8 mouse cellular contexts compared by ENCODE assay signal in the genomic region with DNA sequence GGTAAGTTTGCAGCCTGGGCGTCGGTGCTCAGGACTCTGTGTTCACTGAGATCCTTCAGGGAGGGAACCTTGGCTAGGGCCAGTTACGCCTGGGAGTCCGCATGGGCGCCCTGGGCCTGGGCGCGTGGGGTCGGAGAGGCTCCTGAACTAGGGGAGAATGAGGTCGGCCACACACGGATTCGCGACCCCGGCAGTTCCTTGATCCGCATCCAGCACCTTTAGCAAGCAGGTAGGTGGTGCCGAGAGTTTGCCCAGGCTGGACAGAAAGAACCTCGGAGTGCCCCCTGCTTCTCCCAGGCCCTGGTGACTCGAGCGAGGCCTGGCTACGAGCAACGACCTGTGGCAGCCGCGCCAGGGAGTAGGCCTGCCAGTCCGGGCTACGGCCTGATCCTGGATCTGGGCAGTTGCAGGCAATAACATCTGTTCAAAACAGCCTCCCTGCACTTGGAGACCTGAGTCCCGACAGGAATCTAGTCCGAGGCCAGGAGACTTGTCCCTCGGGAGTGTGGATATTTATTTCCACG. TPM values are rescaled to one million over a fixed set of nuclear protein-coding genes. Genes with fewer than 3 reads are reported as not detected.
DNase-seq lines count a peak whose midpoint lies in the region; ATAC-seq and TF ChIP-seq lines count a peak whose summit lies in the region.

No protein-coding gene starts in this region.

- H3K36me3 ChIP-seq in kidney, embryonic 16.5 days (ENCODE audit: insufficient read depth, low read length), result peaks cover 9% of the 10 kb centered on the region; the same call in 1 of the 2 replicates
- H3K36me3 ChIP-seq in hindbrain, embryonic 10.5 days, result peaks cover 10% of the 10 kb centered on the region
- no peaks in the 10 kb centered on the region; the same call in 1 of the 2 replicates for H3K36me3 ChIP-seq in liver, postnatal 0 days (replicated peaks; ENCODE audit: insufficient read depth, low read length)

- DNase-seq in kidney, adult 9 months, result no peak
- DNase-seq in hindbrain, embryonic 10.5 days (ENCODE audit: low spot score), result no peak
- DNase-seq in liver, postnatal 0 days, result no peak
- peak; percentile 65 for DNase-seq in testis, postnatal 10 days (ENCODE audit: low spot score)
- DNase-seq in cerebellum, adult 8-10 months, result no peak
- DNase-seq in right cerebral cortex, adult 2 months (ENCODE audit: low spot score in 2 of 2), result no peak

- H3K9me3 ChIP-seq in kidney, embryonic 16.5 days (ENCODE audit: low read length), result no peaks in the 10 kb centered on the region
- no peaks in the 10 kb centered on the region for H3K9me3 ChIP-seq in hindbrain, embryonic 10.5 days
- H3K9me3 ChIP-seq in liver, postnatal 0 days (ENCODE audit: low read length), result no peaks in the 10 kb centered on the region

- H3K27me3 ChIP-seq in kidney, embryonic 16.5 days (ENCODE audit: insufficient read depth, low read length), result no peaks in the 10 kb centered on the region
- H3K27me3 ChIP-seq in hindbrain, embryonic 10.5 days (ENCODE audit: insufficient read depth, poor library complexity, severe bottlenecking), result no peaks in the 10 kb centered on the region
- H3K27me3 ChIP-seq in liver, postnatal 0 days (ENCODE audit: insufficient read depth, low read length), result no peaks in the 10 kb centered on the region

- peak overlapping the region; percentile 63 for H3K4me2 ChIP-seq in kidney, embryonic 16.5 days (replicated peaks; ENCODE audit: low read depth, low read length)
- H3K4me2 ChIP-seq in liver, postnatal 0 days (ENCODE audit: low read depth, low read length), result peak overlapping the region; percentile 82

- peak overlapping the region; percentile 81 for H3K9ac ChIP-seq in kidney, embryonic 16.5 days (replicated peaks; ENCODE audit: low read length)
- H3K9ac ChIP-seq in liver, postnatal 0 days (replicated peaks), result peak overlapping the region; percentile 80

- H3K27ac ChIP-seq in kidney, embryonic 16.5 days (ENCODE audit: low read length), result peak overlapping the region; percentile 89
- peak overlapping the region; percentile 62 for H3K27ac ChIP-seq in brown adipose tissue, adult 24 weeks (replicated peaks; ENCODE audit: low read depth, low read length)
- H3K27ac ChIP-seq in hindbrain, embryonic 10.5 days, result peak overlapping the region; percentile 89
- H3K27ac ChIP-seq in liver, postnatal 0 days (ENCODE audit: low read depth), result peak overlapping the region; percentile 89

- ATAC-seq in kidney, embryonic 16.5 days (ENCODE audit: low FRiP score, low TSS enrichment), result peak; percentile 37
- ATAC-seq in liver, postnatal 0 days, result peak; percentile 47

- peak overlapping the region; percentile 66 for H3K4me3 ChIP-seq in kidney, embryonic 16.5 days (ENCODE audit: low read length)
- H3K4me3 ChIP-seq in brown adipose tissue, adult 24 weeks (ENCODE audit: insufficient read depth, low read depth, low read length), result peak overlapping the region; percentile 79
- peak overlapping the region; percentile 74 for H3K4me3 ChIP-seq in hindbrain, embryonic 10.5 days
- H3K4me3 ChIP-seq in liver, postnatal 0 days (ENCODE audit: low read depth, low read length), result peak overlapping the region; percentile 59

- H3K4me1 ChIP-seq in kidney, embryonic 16.5 days (ENCODE audit: insufficient read depth, low read length), result peaks cover 19% of the 10 kb centered on the region
- H3K4me1 ChIP-seq in brown adipose tissue, adult 24 weeks (ENCODE audit: control insufficient read depth, insufficient read depth, insufficient read length, low read length), result peaks cover 8% of the 10 kb centered on the region
- H3K4me1 ChIP-seq in hindbrain, embryonic 10.5 days (replicated peaks), result peaks cover 36% of the 10 kb centered on the region
- peaks cover 27% of the 10 kb centered on the region for H3K4me1 ChIP-seq in liver, postnatal 0 days (ENCODE audit: insufficient read depth)

- no peak for TF ChIP-seq CTCF in liver, postnatal 0 days (IDR thresholded peaks at IDR 0.05; ENCODE audit: low read depth)

- TF ChIP-seq EP300 in liver, postnatal 0 days (IDR thresholded peaks at IDR 0.05; ENCODE audit: low read depth), result no peak

- 5% methylated on average over 28 of the region's 28 CpGs for WGBS in kidney, embryonic 16.5 days
- 16% methylated on average over 28 of the region's 28 CpGs for WGBS in hindbrain, embryonic 10.5 days
- 6% methylated on average over 28 of the region's 28 CpGs for WGBS in liver, postnatal 0 days (ENCODE audit: insufficient replicate concordance)

RNA-seq across cellular contexts. Expression of a gene that starts 0.3 kb away (rescaled TPM):
- 37.9 TPM in 2 replicates for polyA plus RNA-seq in kidney, embryonic 16.5 days (2015; fragmentation: Nextera tagmentation; extraction: Ambion mirVana)
- 57.1 and 83.3 TPM in 2 replicates for polyA plus RNA-seq in brown adipose tissue, adult 24 weeks (2012; ENCODE audit: insufficient read depth, insufficient read length, missing spikeins)
- polyA plus RNA-seq in hindbrain, embryonic 10.5 days (2016; fragmentation: Nextera tagmentation; extraction: Ambion mirVana), result 16.4 and 19.0 TPM in 2 replicates
- polyA plus RNA-seq in liver, postnatal 0 days (2015; fragmentation: Nextera tagmentation; extraction: Ambion mirVana), result 21.2 and 22.1 TPM in 2 replicates

RNA-seq across cellular contexts. Expression of a gene that starts 27.3 kb away (rescaled TPM):
- polyA plus RNA-seq in kidney, embryonic 16.5 days (2015; fragmentation: Nextera tagmentation; extraction: Ambion mirVana), result 30.2 and 30.9 TPM in 2 replicates
- 15.9 and 26.0 TPM in 2 replicates for polyA plus RNA-seq in brown adipose tissue, adult 24 weeks (2012; ENCODE audit: insufficient read depth, insufficient read length, missing spikeins)
- polyA plus RNA-seq in hindbrain, embryonic 10.5 days (2016; fragmentation: Nextera tagmentation; extraction: Ambion mirVana), result 27.2 and 32.7 TPM in 2 replicates
- 19.5 TPM in 2 replicates for polyA plus RNA-seq in liver, postnatal 0 days (2015; fragmentation: Nextera tagmentation; extraction: Ambion mirVana)

RNA-seq across cellular contexts. Expression of a gene that starts 28.1 kb away (rescaled TPM):
- 27.2 and 30.8 TPM in 2 replicates for polyA plus RNA-seq in kidney, embryonic 16.5 days (2015; fragmentation: Nextera tagmentation; extraction: Ambion mirVana)
- 23.4 and 38.5 TPM in 2 replicates for polyA plus RNA-seq in brown adipose tissue, adult 24 weeks (2012; ENCODE audit: insufficient read depth, insufficient read length, missing spikeins)
- polyA plus RNA-seq in hindbrain, embryonic 10.5 days (2016; fragmentation: Nextera tagmentation; extraction: Ambion mirVana), result 44.9 and 46.8 TPM in 2 replicates
- 17.2 and 21.3 TPM in 2 replicates for polyA plus RNA-seq in liver, postnatal 0 days (2015; fragmentation: Nextera tagmentation; extraction: Ambion mirVana)

RNA-seq across cellular contexts. Expression of a gene that starts 47.1 kb away (rescaled TPM):
- 3.3 and 4.7 TPM in 2 replicates for polyA plus RNA-seq in kidney, embryonic 16.5 days (2015; fragmentation: Nextera tagmentation; extraction: Ambion mirVana)
- polyA plus RNA-seq in brown adipose tissue, adult 24 weeks (2012; ENCODE audit: insufficient read depth, insufficient read length, missing spikeins), result 5.3 and 9.2 TPM in 2 replicates
- polyA plus RNA-seq in hindbrain, embryonic 10.5 days (2016; fragmentation: Nextera tagmentation; extraction: Ambion mirVana), result 5.2 and 5.4 TPM in 2 replicates
- polyA plus RNA-seq in liver, postnatal 0 days (2015; fragmentation: Nextera tagmentation; extraction: Ambion mirVana), result 0.59 and 0.65 TPM in 2 replicates

RNA-seq across cellular contexts. Expression of a gene that starts 47.4 kb away (rescaled TPM):
- 73.8 and 87.0 TPM in 2 replicates for polyA plus RNA-seq in kidney, embryonic 16.5 days (2015; fragmentation: Nextera tagmentation; extraction: Ambion mirVana)
- polyA plus RNA-seq in brown adipose tissue, adult 24 weeks (2012; ENCODE audit: insufficient read depth, insufficient read length, missing spikeins), result 2.4 and 2.5 TPM in 2 replicates
- 99.7 and 116 TPM in 2 replicates for polyA plus RNA-seq in hindbrain, embryonic 10.5 days (2016; fragmentation: Nextera tagmentation; extraction: Ambion mirVana)
- polyA plus RNA-seq in liver, postnatal 0 days (2015; fragmentation: Nextera tagmentation; extraction: Ambion mirVana), result 67.6 and 77.7 TPM in 2 replicates
